Mouse (Mus musculus): ENCODE results near the gene Mthfs. TPM values are rescaled to one million over a fixed set of nuclear protein-coding genes. Genes with fewer than 3 reads are reported as not detected.
A peak's percentile ranks its signal among the peaks of the same experiment; 100 is the strongest.
"Not testable (repeated sequence)": the region's sequence is repeated elsewhere in the genome, so short reads cannot be mapped to it uniquely, and the experiment has no call there.

Gene Mthfs
- polyA plus RNA-seq (2014; fragmentation: Nextera tagmentation; extraction: Ambion mirVana): 13.1 and 15.2 TPM in 2 replicates

GRCm38 (mm10) chr9:89210353-89211064 lies at the start of gene Mthfs:
Mthfs (plus strand) TSS chr9:89210676.
- 28% methylated on average over 9 of the region's 12 CpGs for WGBS
- Histone ChIP-seq H3K4me2 (ENCODE audit: low read depth) (peak within 1 kb of the TSS; percentile 33), H3K4me3 (ENCODE audit: low read depth, low read length) (peak within 1 kb of the TSS; percentile 16; the same call in 1 of the 2 replicates)
- DNase-seq (ENCODE audit: low spot score): peak; percentile 12
- not testable (repeated sequence) for H3K27me3 ChIP-seq (ENCODE audit: control insufficient read depth, insufficient read depth, low read length); H3K36me3 ChIP-seq (ENCODE audit: control insufficient read depth, insufficient read depth, low read length); H3K27ac ChIP-seq (ENCODE audit: low read depth, low read length); H3K9me3 ChIP-seq (ENCODE audit: control insufficient read depth, low read length); H3K4me1 ChIP-seq (ENCODE audit: control insufficient read depth, insufficient read depth, low read length); H3K9ac ChIP-seq (ENCODE audit: low read length)
- ATAC-seq (ENCODE audit: insufficient read depth, low FRiP score, low TSS enrichment): peak; percentile 54

GRCm38 (mm10) chr9:89172539-89172938 lies 37.9 kb upstream of the Mthfs start:
- H3K36me3 ChIP-seq (ENCODE audit: control insufficient read depth, insufficient read depth, low read length); ATAC-seq (ENCODE audit: insufficient read depth, low FRiP score, low TSS enrichment); H3K4me1 ChIP-seq (ENCODE audit: control insufficient read depth, insufficient read depth, low read length); H3K27ac ChIP-seq (ENCODE audit: low read depth, low read length); DNase-seq (ENCODE audit: low spot score); H3K4me3 ChIP-seq (ENCODE audit: low read depth, low read length); H3K9me3 ChIP-seq (ENCODE audit: control insufficient read depth, low read length); H3K4me2 ChIP-seq (ENCODE audit: low read depth); H3K27me3 ChIP-seq (ENCODE audit: control insufficient read depth, insufficient read depth, low read length); H3K9ac ChIP-seq (ENCODE audit: low read length): not testable (repeated sequence)

GRCm38 (mm10) chr9:89178833-89179232 lies 31.6 kb upstream of the Mthfs start:
- not testable (repeated sequence) for H3K4me1 ChIP-seq (ENCODE audit: control insufficient read depth, insufficient read depth, low read length); H3K4me3 ChIP-seq (ENCODE audit: low read depth, low read length); H3K4me2 ChIP-seq (ENCODE audit: low read depth); ATAC-seq (ENCODE audit: insufficient read depth, low FRiP score, low TSS enrichment); H3K9ac ChIP-seq (ENCODE audit: low read length); H3K27ac ChIP-seq (ENCODE audit: low read depth, low read length); H3K27me3 ChIP-seq (ENCODE audit: control insufficient read depth, insufficient read depth, low read length); H3K36me3 ChIP-seq (ENCODE audit: control insufficient read depth, insufficient read depth, low read length); H3K9me3 ChIP-seq (ENCODE audit: control insufficient read depth, low read length)
- peak; percentile 29 for DNase-seq (ENCODE audit: low spot score)
- WGBS: 34% methylated on average over 2 of the region's 3 CpGs

- DNase-seq (ENCODE audit: low spot score); H3K9me3 ChIP-seq (ENCODE audit: control insufficient read depth, low read length); H3K9ac ChIP-seq (ENCODE audit: low read length); H3K4me1 ChIP-seq (ENCODE audit: control insufficient read depth, insufficient read depth, low read length); H3K4me3 ChIP-seq (ENCODE audit: low read depth, low read length); H3K27ac ChIP-seq (ENCODE audit: low read depth, low read length); ATAC-seq (ENCODE audit: insufficient read depth, low FRiP score, low TSS enrichment); H3K27me3 ChIP-seq (ENCODE audit: control insufficient read depth, insufficient read depth, low read length); H3K4me2 ChIP-seq (ENCODE audit: low read depth); H3K36me3 ChIP-seq (ENCODE audit: control insufficient read depth, insufficient read depth, low read length): not testable (repeated sequence)
- WGBS: 88% methylated on average over 2 of the region's 4 CpGs
These were observed 31.0 kb upstream of the Mthfs start for GRCm38 (mm10) chr9:89179469-89179868.

- not testable (repeated sequence) for H3K4me1 ChIP-seq (ENCODE audit: control insufficient read depth, insufficient read depth, low read length); H3K27me3 ChIP-seq (ENCODE audit: control insufficient read depth, insufficient read depth, low read length); H3K4me2 ChIP-seq (ENCODE audit: low read depth); DNase-seq (ENCODE audit: low spot score); H3K4me3 ChIP-seq (ENCODE audit: low read depth, low read length); H3K27ac ChIP-seq (ENCODE audit: low read depth, low read length); ATAC-seq (ENCODE audit: insufficient read depth, low FRiP score, low TSS enrichment); H3K36me3 ChIP-seq (ENCODE audit: control insufficient read depth, insufficient read depth, low read length); H3K9ac ChIP-seq (ENCODE audit: low read length); H3K9me3 ChIP-seq (ENCODE audit: control insufficient read depth, low read length)
- WGBS: 83% methylated on average over 15 of the region's 15 CpGs
These were observed 23.5 kb upstream of the Mthfs start for GRCm38 (mm10) chr9:89187006-89187405.

- not testable (repeated sequence) for H3K27ac ChIP-seq (ENCODE audit: low read depth, low read length); H3K27me3 ChIP-seq (ENCODE audit: control insufficient read depth, insufficient read depth, low read length); H3K9ac ChIP-seq (ENCODE audit: low read length); H3K4me1 ChIP-seq (ENCODE audit: control insufficient read depth, insufficient read depth, low read length); H3K36me3 ChIP-seq (ENCODE audit: control insufficient read depth, insufficient read depth, low read length); H3K9me3 ChIP-seq (ENCODE audit: control insufficient read depth, low read length); ATAC-seq (ENCODE audit: insufficient read depth, low FRiP score, low TSS enrichment); H3K4me2 ChIP-seq (ENCODE audit: low read depth); DNase-seq (ENCODE audit: low spot score); H3K4me3 ChIP-seq (ENCODE audit: low read depth, low read length)
These were observed 15.0 kb upstream of the Mthfs start for GRCm38 (mm10) chr9:89195483-89195882.

- WGBS: 88% methylated on average over 1 of the region's 1 CpGs
- H3K27me3 ChIP-seq (ENCODE audit: control insufficient read depth, insufficient read depth, low read length); H3K9ac ChIP-seq (ENCODE audit: low read length); ATAC-seq (ENCODE audit: insufficient read depth, low FRiP score, low TSS enrichment); DNase-seq (ENCODE audit: low spot score); H3K4me3 ChIP-seq (ENCODE audit: low read depth, low read length); H3K9me3 ChIP-seq (ENCODE audit: control insufficient read depth, low read length); H3K27ac ChIP-seq (ENCODE audit: low read depth, low read length); H3K36me3 ChIP-seq (ENCODE audit: control insufficient read depth, insufficient read depth, low read length); H3K4me1 ChIP-seq (ENCODE audit: control insufficient read depth, insufficient read depth, low read length); H3K4me2 ChIP-seq (ENCODE audit: low read depth): not testable (repeated sequence)
These were observed 13.0 kb upstream of the Mthfs start for GRCm38 (mm10) chr9:89197509-89197908.

GRCm38 (mm10) chr9:89198349-89198748 lies 12.1 kb upstream of the Mthfs start:
- not testable (repeated sequence) for H3K27ac ChIP-seq (ENCODE audit: low read depth, low read length); H3K9me3 ChIP-seq (ENCODE audit: control insufficient read depth, low read length); ATAC-seq (ENCODE audit: insufficient read depth, low FRiP score, low TSS enrichment); DNase-seq (ENCODE audit: low spot score); H3K27me3 ChIP-seq (ENCODE audit: control insufficient read depth, insufficient read depth, low read length); H3K36me3 ChIP-seq (ENCODE audit: control insufficient read depth, insufficient read depth, low read length); H3K9ac ChIP-seq (ENCODE audit: low read length); H3K4me1 ChIP-seq (ENCODE audit: control insufficient read depth, insufficient read depth, low read length); H3K4me3 ChIP-seq (ENCODE audit: low read depth, low read length); H3K4me2 ChIP-seq (ENCODE audit: low read depth)
- WGBS: 94% methylated on average over 3 of the region's 3 CpGs

- not testable (repeated sequence) for H3K9ac ChIP-seq (ENCODE audit: low read length); H3K36me3 ChIP-seq (ENCODE audit: control insufficient read depth, insufficient read depth, low read length); ATAC-seq (ENCODE audit: insufficient read depth, low FRiP score, low TSS enrichment); H3K4me1 ChIP-seq (ENCODE audit: control insufficient read depth, insufficient read depth, low read length); H3K27me3 ChIP-seq (ENCODE audit: control insufficient read depth, insufficient read depth, low read length); DNase-seq (ENCODE audit: low spot score); H3K4me2 ChIP-seq (ENCODE audit: low read depth); H3K4me3 ChIP-seq (ENCODE audit: low read depth, low read length); H3K27ac ChIP-seq (ENCODE audit: low read depth, low read length); H3K9me3 ChIP-seq (ENCODE audit: control insufficient read depth, low read length)
- 95% methylated on average over 5 of the region's 5 CpGs for WGBS
These were observed 11.5 kb upstream of the Mthfs start, which contains the start of the genes Bcl2a1b and Gm29094 for GRCm38 (mm10) chr9:89198969-89199416. Bcl2a1b (plus strand) TSS chr9:89199209. Gm29094 (plus strand) TSS chr9:89199379.

Measured in neural tube, embryonic 11.5 days (tissue).